Mouse (Mus musculus) neural tube, embryonic 12.5 days (tissue): Measurements from ENCODE around the gene E2f6. TPM values are rescaled to one million over a fixed set of nuclear protein-coding genes. Genes with fewer than 3 reads are reported as not detected.
A peak's percentile ranks its signal among the peaks of the same experiment; 100 is the strongest.

Source experiments
- ATAC-seq: fragments of 200-750 bp; cut with Nextera tagmentation; 2 replicates; pipeline ENCODE4 v1.8.0; 2017; ENCODE audit warnings: low read depth, mild to moderate bottlenecking, moderate TSS enrichment, moderate library complexity; ENCODE audit not compliant: low FRiP score
- H3K27ac ChIP-seq: fragments of 300-500 bp; sonication (generic); 2 replicates; pipeline ENCODE4 v1.5.1; 2016
- H3K27me3 ChIP-seq: fragments of 300-500 bp; sonication (generic); replicated peaks from 2 replicates; pipeline ENCODE4 v1.6.1; 2016; ENCODE audit warnings: mild to moderate bottlenecking
- H3K36me3 ChIP-seq: fragments of 300-500 bp; sonication (generic); 2 replicates; pipeline ENCODE4 v1.6.1; 2016; ENCODE audit warnings: mild to moderate bottlenecking
- H3K4me1 ChIP-seq: fragments of 300-500 bp; sonication (generic); 2 replicates; pipeline ENCODE4 v1.6.1; 2016
- H3K4me2 ChIP-seq: fragments of 300-500 bp; sonication (generic); replicated peaks from 2 replicates; pipeline ENCODE4 v1.6.1; 2016; ENCODE audit warnings: mild to moderate bottlenecking
- H3K4me3 ChIP-seq: fragments of 300-500 bp; sonication (generic); 2 replicates; pipeline ENCODE4 v1.5.1; 2016
- H3K9ac ChIP-seq: fragments of 300-500 bp; sonication (generic); 2 replicates; pipeline ENCODE4 v1.6.1; 2016; ENCODE audit warnings: mild to moderate bottlenecking
- H3K9me3 ChIP-seq: fragments of 300-500 bp; sonication (generic); 2 replicates; pipeline ENCODE4 v1.6.1; 2016; ENCODE audit warnings: mild to moderate bottlenecking
- WGBS: fragments of 180-500 bp; shearing (Covaris S2); methylation state at CpG from one replicate; pipeline ENCODE4 v1.1.7; 2016; 5-methylcytosine and 5-hydroxymethylcytosine counted together
- polyA plus RNA-seq: library from polyadenylated mRNA; unstranded; fragments of >200 nt; fragmentation: Nextera tagmentation; extraction: Ambion mirVana; gene quantifications from 2 replicates; pipeline ENCODE4 v1.2.1, GENCODE M21; 2016

Gene E2f6
- polyA plus RNA-seq, 1 experiment from 2014 or later = 60.6 TPM

DNA sequence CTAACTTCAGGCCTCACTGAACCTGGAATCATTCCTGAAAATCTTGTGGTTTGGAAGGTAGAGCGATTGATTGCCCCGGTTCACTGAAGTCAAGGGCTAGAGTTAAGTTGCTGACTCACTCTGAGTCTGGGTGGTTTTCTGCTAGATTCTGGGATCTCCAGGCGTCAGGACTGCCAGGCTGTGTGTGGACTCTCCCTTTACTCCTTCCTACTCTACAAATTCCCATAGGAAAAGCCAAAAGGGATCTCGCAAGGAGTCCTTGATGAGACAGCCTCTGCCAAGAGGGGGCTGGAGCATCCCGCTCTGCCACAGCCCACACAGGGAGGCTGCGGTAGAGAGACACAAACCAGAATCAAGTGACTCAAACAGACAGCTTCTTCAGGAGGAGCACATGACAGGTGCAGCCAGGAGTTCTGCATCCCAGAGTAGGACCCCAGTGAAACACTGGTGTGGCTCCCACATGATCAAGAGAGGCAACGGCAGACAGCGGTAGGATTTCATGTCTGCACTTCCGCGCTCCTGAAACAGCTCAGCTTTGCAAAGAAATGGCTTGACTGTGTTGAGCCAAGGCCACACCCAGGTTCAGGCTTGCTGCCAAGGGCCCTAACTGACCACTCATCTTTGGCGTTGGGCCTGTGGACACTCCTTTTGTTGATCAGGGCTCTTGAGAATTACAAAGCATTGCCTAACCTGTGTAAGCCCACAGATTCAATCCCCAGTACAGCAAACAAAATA lies 42.8 kb downstream of the E2f6 start:
- Histone ChIP-seq H3K27ac (no peak overlapping the region), H3K4me1 (peaks cover 6% of the 10 kb centered on the region), H3K36me3 (no peaks in the 10 kb centered on the region), H3K4me3 (no peak overlapping the region), H3K9me3 (no peaks in the 10 kb centered on the region), H3K27me3 (no peaks in the 10 kb centered on the region), H3K4me2 (no peak overlapping the region), H3K9ac (no peak overlapping the region)
- no peak for ATAC-seq
- 92% methylated on average over 11 of the region's 11 CpGs for whole genome bisulfite sequencing

DNA sequence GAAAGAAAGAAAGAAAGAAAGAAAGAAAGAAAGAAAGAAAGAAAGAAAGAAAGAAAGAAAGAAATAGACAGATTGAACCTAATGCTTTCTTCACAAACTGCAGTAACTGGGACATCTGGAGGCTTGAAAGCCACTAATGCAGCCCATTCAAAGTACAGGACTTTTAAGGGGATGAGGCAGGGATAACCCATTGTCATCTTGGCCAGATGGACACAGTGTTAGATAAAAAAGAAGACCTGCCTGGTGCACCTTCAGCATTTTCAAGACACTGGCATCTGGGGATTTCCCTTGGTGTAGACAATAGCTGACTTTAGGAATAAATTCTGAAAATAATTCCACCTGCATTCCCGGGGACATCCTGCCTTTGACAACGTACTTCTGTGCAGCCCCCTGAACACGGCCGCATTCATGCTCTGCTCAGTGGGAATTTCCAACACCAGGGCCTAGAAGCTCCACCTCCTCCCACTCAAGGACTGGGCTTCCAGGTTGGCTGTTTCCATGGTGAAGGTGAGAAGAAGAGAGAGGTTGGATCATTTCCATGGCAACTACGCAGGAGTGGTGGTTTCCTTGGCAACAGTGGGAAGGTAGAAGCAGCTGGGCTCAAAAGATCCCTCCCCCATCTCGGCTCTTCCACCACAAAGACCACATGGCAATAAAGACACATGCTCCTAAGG lies 45.0 kb downstream of the E2f6 start:
- WGBS = 13% methylated on average over 6 of the region's 6 CpGs
- peak overlapping the region; percentile 32 for H3K4me2 ChIP-seq
- H3K36me3 ChIP-seq = no peaks in the 10 kb centered on the region
- no peaks in the 10 kb centered on the region for H3K9me3 ChIP-seq
- ATAC-seq = peak; percentile 92
- no peak overlapping the region for H3K4me3 ChIP-seq
- no peak overlapping the region for H3K9ac ChIP-seq
- no peaks in the 10 kb centered on the region for H3K27me3 ChIP-seq
- no peak overlapping the region for H3K27ac ChIP-seq
- peaks cover 6% of the 10 kb centered on the region for H3K4me1 ChIP-seq

GRCm38 (mm10) chr12:16856306-16856679 lies 45.5 kb downstream of the E2f6 start:
- H3K27ac ChIP-seq = no peak overlapping the region
- H3K4me2 ChIP-seq = peak overlapping the region; percentile 32; the same call in 1 of the 2 replicates
- H3K9me3 ChIP-seq = no peaks in the 10 kb centered on the region
- peaks cover 6% of the 10 kb centered on the region for H3K4me1 ChIP-seq
- H3K27me3 ChIP-seq = no peaks in the 10 kb centered on the region
- WGBS = 30% methylated on average over 2 of the region's 2 CpGs
- no peaks in the 10 kb centered on the region for H3K36me3 ChIP-seq
- H3K9ac ChIP-seq = no peak overlapping the region
- peak; percentile 45; the same call in 1 of the 2 replicates for ATAC-seq
- no peak overlapping the region for H3K4me3 ChIP-seq

DNA sequence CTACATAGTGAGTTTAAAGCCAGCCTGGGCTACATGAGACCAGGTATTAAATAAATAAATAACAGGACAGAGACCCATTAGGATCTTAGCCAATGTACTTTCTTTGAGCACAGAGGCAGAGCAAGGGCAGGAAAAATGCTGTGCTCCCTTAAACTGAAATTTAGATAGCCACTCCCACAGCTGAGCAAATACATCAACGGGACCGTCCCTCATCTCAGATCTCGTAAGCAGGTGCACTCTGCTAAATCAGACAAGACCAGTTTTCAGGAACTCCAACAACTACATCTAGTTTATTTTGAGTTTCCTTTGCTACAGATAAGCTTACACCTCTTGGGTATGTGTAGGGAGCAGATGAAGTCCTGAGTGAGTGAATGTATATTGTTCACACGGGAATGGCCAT lies 47.3 kb downstream of the E2f6 start:
- H3K36me3 ChIP-seq = no peaks in the 10 kb centered on the region
- no peak overlapping the region for H3K9ac ChIP-seq
- H3K9me3 ChIP-seq = no peaks in the 10 kb centered on the region
- H3K4me3 ChIP-seq = no peak overlapping the region
- 87% methylated on average over 4 of the region's 4 CpGs for WGBS
- no peak for ATAC-seq
- H3K27me3 ChIP-seq = no peaks in the 10 kb centered on the region
- no peak overlapping the region for H3K27ac ChIP-seq
- no peak overlapping the region for H3K4me2 ChIP-seq
- peaks cover 6% of the 10 kb centered on the region for H3K4me1 ChIP-seq

- no peaks in the 10 kb centered on the region for H3K9me3 ChIP-seq
- ATAC-seq = no peak
- H3K27me3 ChIP-seq = no peaks in the 10 kb centered on the region
- no peak overlapping the region for H3K4me3 ChIP-seq
- peaks cover 6% of the 10 kb centered on the region for H3K4me1 ChIP-seq
- H3K36me3 ChIP-seq = no peaks in the 10 kb centered on the region
- 89% methylated on average over 2 of the region's 2 CpGs for WGBS
- H3K4me2 ChIP-seq = no peak overlapping the region
- no peak overlapping the region for H3K9ac ChIP-seq
- H3K27ac ChIP-seq = no peak overlapping the region
Observed at GRCm38 (mm10) chr12:16859781-16860180, 49.0 kb downstream of the E2f6 start.

- Histone ChIP-seq H3K4me1 (peaks cover 6% of the 10 kb centered on the region), H3K9ac (no peak overlapping the region), H3K4me3 (no peak overlapping the region), H3K4me2 (no peak overlapping the region), H3K27ac (no peak overlapping the region), H3K27me3 (no peaks in the 10 kb centered on the region), H3K36me3 (no peaks in the 10 kb centered on the region), H3K9me3 (no peaks in the 10 kb centered on the region)
- ATAC-seq = no peak
- 85% methylated on average over 1 of the region's 1 CpGs for WGBS
Observed at GRCm38 (mm10) chr12:16860533-16860932, 49.8 kb downstream of the E2f6 start.

- Histone ChIP-seq H3K9ac (no peak overlapping the region), H3K27ac (no peak overlapping the region), H3K4me1 (peaks cover 2% of the 10 kb centered on the region), H3K4me2 (no peak overlapping the region), H3K36me3 (no peaks in the 10 kb centered on the region), H3K27me3 (no peaks in the 10 kb centered on the region), H3K4me3 (no peak overlapping the region), H3K9me3 (no peaks in the 10 kb centered on the region)
- ATAC-seq = no peak
- WGBS = 83% methylated on average over 3 of the region's 3 CpGs
Observed at GRCm38 (mm10) chr12:16860961-16861360, 50.2 kb downstream of the E2f6 start.

GRCm38 (mm10) chr12:16864477-16864876 lies 53.7 kb downstream of the E2f6 start:
- H3K36me3 ChIP-seq = no peaks in the 10 kb centered on the region
- H3K4me1 ChIP-seq = no peaks in the 10 kb centered on the region
- H3K27me3 ChIP-seq = no peaks in the 10 kb centered on the region
- H3K9me3 ChIP-seq = no peaks in the 10 kb centered on the region
- ATAC-seq = no peak
- no peak overlapping the region for H3K4me2 ChIP-seq
- H3K4me3 ChIP-seq = no peak overlapping the region
- H3K9ac ChIP-seq = no peak overlapping the region
- WGBS = 92% methylated on average over 4 of the region's 4 CpGs
- H3K27ac ChIP-seq = no peak overlapping the region

GRCm38 (mm10) chr12:16865871-16866270 lies 55.1 kb downstream of the E2f6 start:
- H3K4me1 ChIP-seq = peaks cover 8% of the 10 kb centered on the region
- no peak for ATAC-seq
- no peak overlapping the region for H3K9ac ChIP-seq
- H3K4me2 ChIP-seq = no peak overlapping the region
- no peak overlapping the region for H3K27ac ChIP-seq
- H3K36me3 ChIP-seq = no peaks in the 10 kb centered on the region
- no peaks in the 10 kb centered on the region for H3K9me3 ChIP-seq
- WGBS = 74% methylated on average over 3 of the region's 3 CpGs
- no peaks in the 10 kb centered on the region for H3K27me3 ChIP-seq
- H3K4me3 ChIP-seq = no peak overlapping the region

GRCm38 (mm10) chr12:16866460-16866859 lies 55.7 kb downstream of the E2f6 start:
- H3K9me3 ChIP-seq = no peaks in the 10 kb centered on the region
- H3K36me3 ChIP-seq = no peaks in the 10 kb centered on the region
- no peak overlapping the region for H3K4me3 ChIP-seq
- ATAC-seq = no peak
- peaks cover 8% of the 10 kb centered on the region for H3K4me1 ChIP-seq
- WGBS = 52% methylated on average over 3 of the region's 3 CpGs
- no peaks in the 10 kb centered on the region for H3K27me3 ChIP-seq
- no peak overlapping the region for H3K27ac ChIP-seq
- H3K4me2 ChIP-seq = no peak overlapping the region
- no peak overlapping the region for H3K9ac ChIP-seq

DNA sequence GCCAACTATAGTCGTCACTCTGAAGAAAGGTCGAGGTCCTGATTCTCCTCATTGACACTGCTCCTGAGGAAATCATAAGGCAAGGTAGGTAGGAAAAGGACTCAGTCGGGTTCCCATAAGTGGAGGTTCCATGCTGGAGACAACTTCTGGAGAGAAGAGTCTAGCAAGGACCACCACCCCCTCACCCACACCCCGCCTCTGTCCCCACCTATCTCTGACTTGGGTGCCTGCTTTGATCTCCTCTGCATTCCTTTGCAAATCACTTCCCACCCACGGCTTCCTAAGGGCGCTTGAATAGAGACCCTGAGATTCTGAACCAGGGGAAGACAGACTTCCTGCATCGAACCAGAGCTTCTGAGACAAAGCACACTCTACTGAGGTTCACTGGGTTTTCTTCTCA lies 56.5 kb downstream of the E2f6 start:
- no peak overlapping the region for H3K27ac ChIP-seq
- H3K4me3 ChIP-seq = no peak overlapping the region
- no peak overlapping the region for H3K4me2 ChIP-seq
- WGBS = 57% methylated on average over 7 of the region's 7 CpGs
- H3K9ac ChIP-seq = no peak overlapping the region
- no peaks in the 10 kb centered on the region for H3K36me3 ChIP-seq
- H3K9me3 ChIP-seq = no peaks in the 10 kb centered on the region
- H3K27me3 ChIP-seq = no peaks in the 10 kb centered on the region
- peaks cover 8% of the 10 kb centered on the region for H3K4me1 ChIP-seq
- no peak for ATAC-seq

GRCm38 (mm10) chr12:16868618-16869017 lies 57.9 kb downstream of the E2f6 start:
- Histone ChIP-seq H3K9me3 (no peaks in the 10 kb centered on the region), H3K27ac (no peak overlapping the region), H3K9ac (no peak overlapping the region), H3K27me3 (no peaks in the 10 kb centered on the region), H3K4me2 (no peak overlapping the region), H3K4me1 (peaks cover 8% of the 10 kb centered on the region), H3K4me3 (no peak overlapping the region), H3K36me3 (no peaks in the 10 kb centered on the region)
- ATAC-seq = no peak
- 78% methylated on average over 6 of the region's 6 CpGs for WGBS
